Mouse (Mus musculus): ENCODE data around the gene Gm9125.
"Not testable (repeated sequence)": the region's sequence is repeated elsewhere in the genome, so short reads cannot be mapped to it uniquely, and the experiment has no call there.

Gm9125 gene

GRCm38 (mm10) chr3:94054785-94055184 lies at the start of gene Gm9125:
Gm9125 (minus strand) TSS chr3:94054885.
- not testable (repeated sequence) for DNase-seq (ENCODE audit: low spot score in 2 of 2)

GRCm38 (mm10) chr3:94072544-94072943 lies 17.9 kb upstream of the Gm9125 start, which contains the start of gene Gm10697:
Gm10697 (minus strand) TSS chr3:94072644.
- DNase-seq (ENCODE audit: low spot score in 2 of 2) = not testable (repeated sequence)

- DNase-seq (ENCODE audit: low spot score in 2 of 2) = not testable (repeated sequence)
Measured at GRCm38 (mm10) chr3:94049566-94050121, 5.0 kb downstream of the Gm9125 start.

GRCm38 (mm10) chr3:94038241-94038640 lies 16.4 kb downstream of the Gm9125 start:
- not testable (repeated sequence) for DNase-seq (ENCODE audit: low spot score in 2 of 2)

- DNase-seq (ENCODE audit: low spot score in 2 of 2) = not testable (repeated sequence)
Measured at GRCm38 (mm10) chr3:94034400-94034799, 20.3 kb downstream of the Gm9125 start.

Data from frontal cortex, postnatal 14 days (tissue).